Mouse (Mus musculus) urinary bladder, adult 18-20 months (tissue): ENCODE results near the gene Cym.

Experiments
- DNase-seq, 2 experiments: peaks; one replicate each; pipeline ENCODE4 v3.0.0; 2022; ENCODE audit warnings: low spot score in 2 of 2, mixed read lengths in 2 of 2

Cym gene

DNA sequence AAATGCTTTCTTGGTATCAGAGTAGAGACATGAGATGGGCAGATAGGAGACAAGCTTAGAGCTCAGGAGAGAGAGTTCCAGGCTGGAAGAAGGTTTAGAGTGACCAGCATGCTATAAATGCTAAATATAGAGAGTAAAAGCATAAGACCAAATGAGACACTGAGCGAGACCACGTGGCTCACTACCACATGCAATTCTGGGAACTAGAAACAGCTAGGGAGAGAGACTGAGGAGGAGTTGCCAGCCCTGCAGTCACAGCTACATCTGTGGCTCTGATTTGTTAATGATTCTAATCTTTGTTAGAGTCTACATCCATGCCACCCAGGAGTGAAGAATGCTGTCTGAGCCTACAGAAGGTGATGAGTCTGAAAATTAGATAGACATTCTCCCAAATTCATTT lies 52.0 kb downstream of the Cym start:
- DNase-seq: no peak

DNA sequence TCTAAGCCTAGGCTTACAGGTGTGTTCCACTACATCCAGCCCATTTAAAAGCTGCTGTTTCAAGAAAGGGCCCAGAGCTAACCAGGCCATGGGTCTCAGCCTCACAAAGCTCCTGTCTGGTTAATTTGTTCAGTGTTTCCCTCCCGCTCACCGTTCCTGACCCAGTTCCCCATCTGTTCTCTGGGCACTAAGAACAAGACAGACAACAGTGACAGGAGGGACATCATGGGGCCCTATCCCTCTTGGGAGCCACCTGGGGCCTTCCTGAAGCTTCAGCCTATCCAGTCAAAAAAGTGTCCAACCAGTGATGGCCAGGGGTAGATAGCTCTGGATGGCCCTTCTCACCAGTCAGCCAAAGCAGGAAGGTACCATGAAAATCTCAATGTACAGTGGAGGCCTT lies 58.8 kb downstream of the Cym start:
- DNase-seq: no peak
